Mouse (Mus musculus) E14TG2a.4 (cell line): Measurements from ENCODE around the gene Atg4c.

Experiments
- CTCF ChIP-seq: conservative IDR thresholded peaks from 2 replicates; pipeline ENCODE4 v1.5.1; 2014; ENCODE audit warnings: low read length
- POU5F1 ChIP-seq: IDR thresholded peaks from 2 replicates; pipeline ENCODE4 v1.6.1; 2014; ENCODE audit warnings: low read length, borderline replicate concordance

GRCm38 (mm10) chr4:99263191-99263590, 69.5 kb downstream of the Atg4c start:
- TF ChIP-seq CTCF (no peak), POU5F1 (no peak)
